Mouse (Mus musculus): ENCODE data around the gene Syvn1. TPM values are rescaled to one million over a fixed set of nuclear protein-coding genes. Genes with fewer than 3 reads are reported as not detected.
A peak's percentile ranks its signal among the peaks of the same experiment; 100 is the strongest.

Gene Syvn1
- total and polyA plus RNA-seq, 3 experiments, result 14.3 to 55.0 TPM; not detected in 1

GRCm38 (mm10) chr19:6076564-6077393, 30.4 kb downstream of the Syvn1 start, which contains the start of gene Vps51 (continued):
- TF ChIP-seq MEF2A (IDR thresholded peaks at IDR 0.05; ENCODE audit: extremely low read depth, insufficient replicate concordance, low read depth, low read length, poor library complexity, severe bottlenecking) (0 out of 2 replicates have a peak, but pooled peaks have one; percentile 36), CHD2 (IDR thresholded peaks at IDR 0.05; ENCODE audit: low read length) (peak; percentile 50; the same call in 1 of the 2 replicates), MAFK (IDR thresholded peaks at IDR 0.05; ENCODE audit: borderline replicate concordance, low read depth, low read length) (no peak), RCOR1 (IDR thresholded peaks at IDR 0.05; ENCODE audit: low read depth, low read length) (peak; percentile 52; the same call in 1 of the 2 replicates)

- Histone ChIP-seq H3K4me3 (ENCODE audit: control insufficient read depth in 1 of 2, insufficient read depth in 1 of 2, low read depth in 2 of 2, low read length in 2 of 2) (no peak within 1 kb of the TSS), H3K4me1 (ENCODE audit: control insufficient read depth in 1 of 2, insufficient read depth in 2 of 2, low read length in 2 of 2) (peaks cover 0 to 12% of the 10 kb centered on the region in 2 experiments; a peak in 2 of 4 replicates), H3K27ac (ENCODE audit: control insufficient read depth, low read depth, low read length) (no peak within 1 kb of the TSS), H3K27me3 (ENCODE audit: control insufficient read depth in 1 of 2, insufficient read depth in 2 of 2, low read length in 2 of 2) (no peaks in the 10 kb centered on the region), H3K9ac (ENCODE audit: control insufficient read depth, low read depth, low read length, poor library complexity, severe bottlenecking) (no peak within 1 kb of the TSS), H3K9me3 (replicated peaks; ENCODE audit: insufficient read depth, low read length) (no peaks in the 10 kb centered on the region), H3K36me3 (ENCODE audit: control insufficient read depth in 1 of 2, insufficient read depth in 2 of 2, low read length in 2 of 2) (peaks cover 0 to 4% of the 10 kb centered on the region in 2 experiments; a peak in 1 of 4 replicates), H3K79me2 (ENCODE audit: control insufficient read depth, insufficient read depth, low read length, poor library complexity) (peaks cover 22% of the 10 kb centered on the region)
- TF ChIP-seq ETS1 (IDR thresholded peaks at IDR 0.05; ENCODE audit: low read depth, low read length) (no peak), ELF1 (IDR thresholded peaks at IDR 0.05; ENCODE audit: low read depth, low read length) (no peak), MEF2A (IDR thresholded peaks at IDR 0.05; ENCODE audit: extremely low read depth, insufficient replicate concordance, low read depth, low read length, poor library complexity, severe bottlenecking) (no peak), MYB (IDR thresholded peaks at IDR 0.05; ENCODE audit: low read depth, low read length) (no peak), TAL1 (IDR thresholded peaks at IDR 0.05; ENCODE audit: low read length) (no peak), KAT2A (conservative IDR thresholded peaks at IDR 0.05; ENCODE audit: low read depth, low read length) (no peak), SMC3 (IDR thresholded peaks at IDR 0.05; ENCODE audit: low read depth, low read length) (no peak), ZMIZ1 (IDR thresholded peaks at IDR 0.05; ENCODE audit: low read depth, low read length) (no peak), MYC (IDR thresholded peaks at IDR 0.05; ENCODE audit: low read depth, low read length) (no peak), MAFK (IDR thresholded peaks at IDR 0.05; ENCODE audit: borderline replicate concordance, low read depth, low read length) (no peak), TCF12 (IDR thresholded peaks at IDR 0.05; ENCODE audit: low read depth, low read length) (no peak), HCFC1 (IDR thresholded peaks at IDR 0.05; ENCODE audit: low read depth, low read length) (no peak), MAZ (IDR thresholded peaks at IDR 0.05; ENCODE audit: low read depth, low read length) (no peak), USF2 (IDR thresholded peaks at IDR 0.05; ENCODE audit: borderline replicate concordance in 1 of 2, insufficient read depth in 1 of 2, low read depth in 1 of 2, low read length in 2 of 2) (no peak)
- DNase-seq (ENCODE audit: low read depth, low spot score), result no peak
Measured at GRCm38 (mm10) chr19:6079983-6080480, 33.7 kb downstream of the Syvn1 start, which contains the start of gene Tmem262. Gene Tmem262, plus strand, starts transcription at chr19:6080033.
